Mouse (Mus musculus) stomach, embryonic 14.5 days (tissue): Measurements from ENCODE around the gene Carns1. TPM values are rescaled to one million over a fixed set of nuclear protein-coding genes. Genes with fewer than 3 reads are reported as not detected.

Experiments used
- ATAC-seq: fragments of 200-750 bp; cut with Nextera tagmentation; 2 replicates; pipeline ENCODE4 v1.8.0; 2017; ENCODE audit warnings: low read depth, moderate TSS enrichment; ENCODE audit not compliant: insufficient number of reproducible peaks, insufficient read depth, low FRiP score
- H3K27ac ChIP-seq: fragments of 300-500 bp; sonication (generic); 2 replicates; pipeline ENCODE4 v1.5.1; 2014; ENCODE audit warnings: mild to moderate bottlenecking, low read length, moderate library complexity, mixed read lengths
- H3K27me3 ChIP-seq: fragments of 300-500 bp; sonication (generic); 2 replicates; pipeline ENCODE4 v1.6.1; 2014; ENCODE audit warnings: low read length, control low read depth, mixed read lengths; ENCODE audit not compliant: control insufficient read depth, insufficient read depth
- H3K36me3 ChIP-seq: fragments of 300-500 bp; sonication (generic); 2 replicates; pipeline ENCODE4 v1.6.1; 2014; ENCODE audit warnings: mild to moderate bottlenecking, control low read depth, low read length, moderate library complexity, mixed read lengths; ENCODE audit not compliant: control insufficient read depth, insufficient read depth
- H3K4me1 ChIP-seq: fragments of 300-500 bp; sonication (generic); 2 replicates; pipeline ENCODE4 v1.6.1; 2014; ENCODE audit warnings: low read length, control low read depth, mixed read lengths; ENCODE audit not compliant: control insufficient read depth, insufficient read depth
- H3K4me2 ChIP-seq: fragments of 300-500 bp; sonication (generic); replicated peaks from 2 replicates; pipeline ENCODE4 v1.6.1; 2014; ENCODE audit warnings: low read depth, low read length, control low read depth
- H3K4me3 ChIP-seq: fragments of 300-500 bp; sonication (generic); 2 replicates; pipeline ENCODE4 v1.5.1; 2014; ENCODE audit warnings: low read depth, low read length, control low read depth
- H3K9ac ChIP-seq: fragments of 300-500 bp; sonication (generic); replicated peaks from 2 replicates; pipeline ENCODE4 v1.6.1; 2014; ENCODE audit warnings: low read depth, mild to moderate bottlenecking, control low read depth, low read length, moderate library complexity, mixed read lengths
- H3K9me3 ChIP-seq: fragments of 300-500 bp; sonication (generic); 2 replicates; pipeline ENCODE4 v1.6.1; 2016; ENCODE audit warnings: low read depth, low read length, control low read depth; ENCODE audit not compliant: control insufficient read depth
- WGBS: fragments of 180-500 bp; shearing (Covaris S2); extraction: QIAGEN DNeasy Blood & Tissue Kit; methylation state at CpG from one replicate; pipeline ENCODE4 v1.1.7; 2014; 5-methylcytosine and 5-hydroxymethylcytosine counted together
- polyA plus RNA-seq: library from polyadenylated mRNA; unstranded; fragments of >200 nt; fragmentation: Nextera tagmentation; extraction: Ambion mirVana; gene quantifications from 2 replicates; pipeline ENCODE4 v1.2.1, GENCODE M21; 2014

The Carns1 gene
- polyA plus RNA-seq, 1 experiment from 2014 or later = 0.90 TPM

DNA sequence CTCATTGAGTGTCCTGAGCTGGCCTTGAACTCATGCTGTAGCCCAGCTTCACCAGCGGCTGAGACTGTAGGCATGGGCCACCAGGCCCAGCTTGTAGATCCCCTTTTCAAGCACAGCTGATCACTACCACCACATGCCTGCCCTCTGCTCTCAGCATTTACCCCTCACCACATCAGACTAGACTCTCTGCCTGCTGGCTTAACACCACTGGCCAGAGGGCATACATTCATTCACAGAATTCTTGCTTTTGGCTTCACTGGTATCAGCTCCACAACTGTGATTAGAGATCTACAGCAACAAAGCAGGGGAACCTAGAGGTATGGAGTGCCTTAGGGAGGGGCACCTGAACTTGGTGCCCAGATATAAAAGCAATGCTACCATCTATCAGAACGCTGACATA, 54.8 kb downstream of the Carns1 start:
- Histone ChIP-seq H3K27me3 (no peaks in the 10 kb centered on the region), H3K4me3 (peak overlapping the region; percentile 43), H3K4me2 (peak overlapping the region; percentile 49), H3K36me3 (peaks cover 20% of the 10 kb centered on the region), H3K9ac (no peak overlapping the region), H3K9me3 (no peaks in the 10 kb centered on the region), H3K4me1 (peaks cover 7% of the 10 kb centered on the region; the same call in 1 of the 2 replicates), H3K27ac (no peak overlapping the region)
- no peak for ATAC-seq
- WGBS = 93% methylated on average over 2 of the region's 2 CpGs

- H3K4me3 ChIP-seq = peak overlapping the region; percentile 43; the same call in 1 of the 2 replicates
- no peaks in the 10 kb centered on the region for H3K27me3 ChIP-seq
- peaks cover 7% of the 10 kb centered on the region; the same call in 1 of the 2 replicates for H3K4me1 ChIP-seq
- no peak for ATAC-seq
- H3K9me3 ChIP-seq = no peaks in the 10 kb centered on the region
- peak overlapping the region; percentile 49; the same call in 1 of the 2 replicates for H3K4me2 ChIP-seq
- no peak overlapping the region for H3K27ac ChIP-seq
- 86% methylated on average over 6 of the region's 6 CpGs for WGBS
- H3K36me3 ChIP-seq = peaks cover 26% of the 10 kb centered on the region
- no peak overlapping the region for H3K9ac ChIP-seq
Measured at GRCm38 (mm10) chr19:4119716-4120487, 55.4 kb downstream of the Carns1 start.

- H3K9ac ChIP-seq = no peak overlapping the region
- 90% methylated on average over 2 of the region's 2 CpGs for WGBS
- peaks cover 7% of the 10 kb centered on the region; the same call in 1 of the 2 replicates for H3K4me1 ChIP-seq
- no peak for ATAC-seq
- no peak overlapping the region for H3K27ac ChIP-seq
- no peak overlapping the region for H3K4me2 ChIP-seq
- no peaks in the 10 kb centered on the region for H3K9me3 ChIP-seq
- H3K4me3 ChIP-seq = no peak overlapping the region
- no peaks in the 10 kb centered on the region for H3K27me3 ChIP-seq
- H3K36me3 ChIP-seq = peaks cover 40% of the 10 kb centered on the region
Measured at GRCm38 (mm10) chr19:4118350-4118749, 56.9 kb downstream of the Carns1 start.

GRCm38 (mm10) chr19:4117006-4117405, 58.3 kb downstream of the Carns1 start:
- H3K36me3 ChIP-seq = peaks cover 48% of the 10 kb centered on the region
- peaks cover 7% of the 10 kb centered on the region; the same call in 1 of the 2 replicates for H3K4me1 ChIP-seq
- H3K27ac ChIP-seq = no peak overlapping the region
- H3K27me3 ChIP-seq = no peaks in the 10 kb centered on the region
- H3K9ac ChIP-seq = no peak overlapping the region
- WGBS = 90% methylated on average over 7 of the region's 7 CpGs
- no peak overlapping the region for H3K4me2 ChIP-seq
- no peaks in the 10 kb centered on the region for H3K9me3 ChIP-seq
- no peak overlapping the region for H3K4me3 ChIP-seq
- no peak for ATAC-seq

DNA sequence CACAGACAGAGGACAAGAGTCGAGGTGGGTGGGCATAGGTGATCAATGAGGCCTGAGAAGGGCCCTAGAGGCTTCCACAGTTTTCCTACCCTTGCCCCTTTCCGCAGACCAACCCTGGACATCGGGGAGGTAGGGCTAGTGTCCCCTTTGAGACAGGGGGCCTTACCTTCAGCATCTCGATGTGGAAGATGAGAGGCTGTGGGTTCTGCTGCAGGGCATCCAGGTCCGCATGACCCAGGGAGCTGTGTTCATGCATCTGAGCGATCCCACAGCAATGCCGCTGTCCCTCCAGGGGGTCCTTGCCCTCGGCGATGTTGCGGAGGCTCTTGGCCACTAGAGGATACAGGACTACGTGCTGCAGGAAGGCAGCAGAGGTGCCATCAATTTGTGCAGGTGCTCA, 59.5 kb downstream of the Carns1 start:
- no peak overlapping the region for H3K27ac ChIP-seq
- WGBS = 81% methylated on average over 11 of the region's 11 CpGs
- H3K9ac ChIP-seq = no peak overlapping the region
- peaks cover 6% of the 10 kb centered on the region; the same call in 1 of the 2 replicates for H3K4me1 ChIP-seq
- H3K36me3 ChIP-seq = peaks cover 50% of the 10 kb centered on the region
- ATAC-seq = no peak
- H3K9me3 ChIP-seq = no peaks in the 10 kb centered on the region
- H3K27me3 ChIP-seq = no peaks in the 10 kb centered on the region
- no peak overlapping the region for H3K4me2 ChIP-seq
- H3K4me3 ChIP-seq = no peak overlapping the region

DNA sequence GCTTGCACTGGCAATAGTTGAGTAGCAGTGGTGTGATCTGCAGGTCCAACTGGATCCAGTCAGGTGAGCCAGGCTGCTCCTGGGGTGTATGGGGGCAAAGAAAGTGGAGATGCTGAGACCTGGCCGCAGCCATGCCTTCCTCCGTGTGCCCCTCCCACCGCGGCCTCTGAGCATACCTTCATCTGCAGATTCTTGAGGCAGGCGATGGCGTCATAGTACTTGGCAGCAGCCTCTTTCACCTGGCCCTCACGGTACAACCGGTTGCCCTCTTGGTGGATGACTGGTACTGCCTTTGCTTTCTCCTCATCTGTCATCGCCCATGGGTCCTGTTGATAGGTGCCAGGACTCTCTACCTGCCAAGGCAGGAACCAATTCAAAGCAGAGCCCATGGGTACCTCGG, 60.1 kb downstream of the Carns1 start:
- no peak for ATAC-seq
- Histone ChIP-seq H3K4me3 (no peak overlapping the region), H3K27ac (no peak overlapping the region), H3K9me3 (no peaks in the 10 kb centered on the region), H3K4me1 (no peaks in the 10 kb centered on the region), H3K27me3 (no peaks in the 10 kb centered on the region), H3K36me3 (peaks cover 50% of the 10 kb centered on the region), H3K4me2 (no peak overlapping the region), H3K9ac (no peak overlapping the region)
- WGBS = 94% methylated on average over 10 of the region's 10 CpGs

DNA sequence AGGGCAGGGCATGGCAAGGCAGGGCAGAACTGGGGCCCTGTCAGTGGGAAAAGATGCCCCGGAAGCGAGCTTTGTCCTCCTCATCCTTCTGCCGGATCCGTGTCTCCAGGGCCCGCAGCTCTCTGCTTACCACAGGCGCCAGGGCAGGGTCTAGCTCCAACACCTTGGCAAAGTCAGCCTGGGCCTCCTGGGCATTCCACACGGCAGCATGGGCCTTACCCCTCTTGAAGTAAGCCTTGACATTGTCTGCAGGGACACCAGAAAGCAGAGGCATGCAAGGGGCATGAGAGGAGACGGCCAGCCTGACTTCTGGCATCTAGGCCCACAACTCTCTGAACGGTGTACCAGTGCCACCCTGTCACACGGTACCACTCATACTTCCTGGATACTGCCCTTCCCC, 60.7 kb downstream of the Carns1 start:
- H3K27me3 ChIP-seq = no peaks in the 10 kb centered on the region
- no peak for ATAC-seq
- peaks cover 50% of the 10 kb centered on the region for H3K36me3 ChIP-seq
- 85% methylated on average over 10 of the region's 10 CpGs for WGBS
- H3K9ac ChIP-seq = no peak overlapping the region
- H3K4me1 ChIP-seq = no peaks in the 10 kb centered on the region
- no peak overlapping the region for H3K4me2 ChIP-seq
- H3K27ac ChIP-seq = no peak overlapping the region
- H3K9me3 ChIP-seq = no peaks in the 10 kb centered on the region
- no peak overlapping the region for H3K4me3 ChIP-seq
